Mouse (Mus musculus) liver, embryonic 12.5 days (tissue): ENCODE data around the gene Glt6d1. TPM values are rescaled to one million over a fixed set of nuclear protein-coding genes. Genes with fewer than 3 reads are reported as not detected.

ENCODE experiments used
- ATAC-seq: fragments of 200-750 bp; cut with Nextera tagmentation; 2 replicates; pipeline ENCODE4 v1.8.0; 2017; ENCODE audit warnings: moderate number of reproducible peaks, mild to moderate bottlenecking, moderate library complexity
- H3K27ac ChIP-seq: fragments of 300-500 bp; sonication (generic); 2 replicates; pipeline ENCODE4 v1.5.1; 2016; ENCODE audit warnings: mild to moderate bottlenecking
- H3K27me3 ChIP-seq: fragments of 300-500 bp; sonication (generic); replicated peaks from 2 replicates; pipeline ENCODE4 v1.6.1; 2016; ENCODE audit warnings: mild to moderate bottlenecking, moderate library complexity
- H3K36me3 ChIP-seq: fragments of 300-500 bp; sonication (generic); 2 replicates; pipeline ENCODE4 v1.6.1; 2016; ENCODE audit warnings: mild to moderate bottlenecking, moderate library complexity
- H3K4me1 ChIP-seq: fragments of 300-500 bp; sonication (generic); 2 replicates; pipeline ENCODE4 v1.6.1; 2016
- H3K4me2 ChIP-seq: fragments of 300-500 bp; sonication (generic); 2 replicates; pipeline ENCODE4 v1.6.1; 2016; ENCODE audit warnings: mild to moderate bottlenecking, moderate library complexity
- H3K4me3 ChIP-seq: fragments of 300-500 bp; sonication (generic); 2 replicates; pipeline ENCODE4 v1.5.1; 2016; ENCODE audit warnings: mild to moderate bottlenecking, moderate library complexity
- H3K9ac ChIP-seq: fragments of 300-500 bp; sonication (generic); 2 replicates; pipeline ENCODE4 v1.6.1; 2016; ENCODE audit warnings: mild to moderate bottlenecking, moderate library complexity
- H3K9me3 ChIP-seq: fragments of 300-500 bp; sonication (generic); replicated peaks from 2 replicates; pipeline ENCODE4 v1.6.1; 2016; ENCODE audit warnings: mild to moderate bottlenecking, moderate library complexity
- WGBS: fragments of 180-500 bp; shearing (Covaris S2); methylation state at CpG from one replicate; pipeline ENCODE4 v1.1.7; 2016; ENCODE audit not compliant: insufficient replicate concordance; 5-methylcytosine and 5-hydroxymethylcytosine counted together
- polyA plus RNA-seq: library from polyadenylated mRNA; unstranded; fragments of >200 nt; fragmentation: Nextera tagmentation; extraction: Ambion mirVana; gene quantifications from 2 replicates; pipeline ENCODE4 v1.2.1, GENCODE M21; 2016

The Glt6d1 gene
- polyA plus RNA-seq, 1 experiment from 2014 or later: not detected

DNA sequence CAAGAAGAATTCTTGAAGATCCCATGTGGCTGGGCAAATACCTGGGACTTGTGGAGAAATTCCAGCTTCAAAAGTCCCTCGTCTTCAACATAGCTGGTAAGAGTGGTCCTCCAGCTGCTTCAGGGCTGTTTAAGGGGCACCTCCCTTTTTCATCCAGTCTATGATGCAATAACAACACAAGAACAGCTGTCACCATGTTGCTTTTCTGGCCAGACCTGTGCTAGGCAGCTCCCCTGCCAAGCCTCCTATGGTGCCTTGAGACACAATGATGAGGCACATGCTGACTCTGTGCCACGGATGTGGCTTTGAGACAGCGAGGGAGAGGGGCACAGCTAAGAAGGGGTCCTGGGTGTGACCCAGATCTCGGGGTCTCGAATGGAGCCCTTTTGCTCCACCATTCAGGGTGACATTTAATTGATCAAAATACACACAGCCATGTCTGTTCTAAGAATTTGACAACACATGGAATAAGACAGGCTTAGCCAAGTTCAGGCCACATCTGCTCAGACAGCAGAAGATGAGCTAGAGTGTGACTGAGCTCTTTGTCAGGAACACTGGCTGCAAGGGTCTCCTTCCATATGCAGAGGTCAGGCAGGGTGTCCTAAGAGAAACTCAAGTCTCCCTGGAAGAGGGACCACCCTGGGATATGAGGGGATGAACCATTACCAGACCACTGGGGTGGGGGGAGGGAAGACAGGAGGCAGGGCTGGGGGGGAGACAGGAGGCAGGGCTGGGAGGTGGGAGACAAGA, 29.9 kb downstream of the Glt6d1 start:
- no peaks in the 10 kb centered on the region for H3K9me3 ChIP-seq
- no peak overlapping the region for H3K4me2 ChIP-seq
- no peak overlapping the region for H3K4me3 ChIP-seq
- H3K9ac ChIP-seq: no peak overlapping the region
- H3K36me3 ChIP-seq: no peaks in the 10 kb centered on the region
- peaks cover 38% of the 10 kb centered on the region for H3K4me1 ChIP-seq
- no peak for ATAC-seq
- H3K27ac ChIP-seq: no peak overlapping the region
- H3K27me3 ChIP-seq: peaks cover 5% of the 10 kb centered on the region; the same call in 1 of the 2 replicates
- WGBS: 55% methylated on average over 5 of the region's 5 CpGs

DNA sequence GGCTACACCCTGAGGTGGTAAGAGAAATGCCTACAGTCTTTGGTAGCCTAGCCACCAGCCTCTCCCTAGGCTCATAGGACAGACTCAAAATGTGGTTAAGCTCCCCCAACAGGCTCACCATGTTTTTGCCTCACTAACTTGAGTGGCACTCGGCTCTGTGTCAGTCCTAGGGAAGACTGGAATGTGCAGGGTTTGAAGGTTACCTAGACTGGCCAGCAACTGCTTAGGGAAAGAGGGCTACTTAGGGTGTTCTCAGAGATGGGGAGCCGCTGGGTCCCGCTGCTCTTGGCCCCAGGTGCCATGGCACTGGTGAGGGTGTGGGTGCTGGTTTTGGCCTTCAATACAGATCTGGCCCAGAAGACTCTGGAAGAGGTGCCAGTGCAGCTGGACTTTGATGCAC, 33.7 kb downstream of the Glt6d1 start, which contains the start of gene Gm13539:
Gene Gm13539 (plus strand): TSS at position 301 of the 400 bp plus-strand sequence.
- H3K27ac ChIP-seq: no peak within 1 kb of the TSS
- no peak for ATAC-seq
- H3K27me3 ChIP-seq: peaks cover 5% of the 10 kb centered on the region; the same call in 1 of the 2 replicates
- 69% methylated on average over 3 of the region's 3 CpGs for WGBS
- no peak within 1 kb of the TSS for H3K9ac ChIP-seq
- peaks cover 7% of the 10 kb centered on the region for H3K4me1 ChIP-seq
- H3K4me2 ChIP-seq: no peak within 1 kb of the TSS
- no peaks in the 10 kb centered on the region for H3K9me3 ChIP-seq
- no peaks in the 10 kb centered on the region for H3K36me3 ChIP-seq
- no peak within 1 kb of the TSS for H3K4me3 ChIP-seq

DNA sequence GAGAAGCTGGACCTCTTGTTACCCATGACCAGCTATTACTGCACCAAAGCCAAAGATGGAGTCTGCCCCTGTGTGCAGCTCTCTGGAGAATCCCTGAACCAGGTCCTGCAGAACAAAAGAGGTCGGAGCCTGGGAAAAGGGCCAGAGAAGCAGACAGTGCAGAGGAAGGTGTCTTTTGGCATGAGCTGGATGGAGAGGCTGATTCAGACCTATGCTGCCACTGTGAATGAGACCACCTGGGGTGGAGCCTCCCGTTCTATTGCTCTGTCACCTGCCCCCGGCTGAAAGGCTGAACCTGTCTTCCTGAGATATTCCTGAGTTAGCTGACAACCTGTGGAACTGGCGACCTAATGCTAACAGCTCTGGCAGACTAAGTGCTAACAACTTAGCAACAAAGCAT, 34.7 kb downstream of the Glt6d1 start:
- Histone ChIP-seq H3K9ac (no peak overlapping the region), H3K4me1 (no peaks in the 10 kb centered on the region), H3K4me3 (no peak overlapping the region), H3K27me3 (peaks cover 5% of the 10 kb centered on the region; the same call in 1 of the 2 replicates), H3K36me3 (no peaks in the 10 kb centered on the region), H3K27ac (no peak overlapping the region), H3K4me2 (no peak overlapping the region), H3K9me3 (no peaks in the 10 kb centered on the region)
- WGBS: 40% methylated on average over 4 of the region's 4 CpGs
- no peak for ATAC-seq

DNA sequence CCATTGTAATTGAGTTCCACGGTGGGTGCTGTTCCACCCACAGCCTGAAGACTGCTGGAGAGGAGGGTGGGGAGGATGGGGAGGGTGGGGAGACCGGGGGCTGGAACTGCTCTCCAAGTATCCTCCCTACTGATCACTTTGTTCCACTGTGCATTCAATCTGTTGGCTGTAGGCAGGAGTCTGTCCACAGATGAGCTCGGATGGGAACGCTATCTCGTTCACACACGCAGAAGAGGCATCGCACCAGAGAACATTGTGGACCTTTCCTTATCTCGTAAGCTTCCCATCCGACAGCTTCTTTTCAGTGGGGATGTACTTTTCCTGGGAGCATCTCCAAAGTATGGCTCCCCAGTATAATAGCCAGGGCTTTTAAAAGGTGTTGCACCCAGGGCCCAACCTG, 36.6 kb downstream of the Glt6d1 start:
- no peak overlapping the region for H3K4me2 ChIP-seq
- H3K36me3 ChIP-seq: no peaks in the 10 kb centered on the region
- no peaks in the 10 kb centered on the region; the same call in 1 of the 2 replicates for H3K27me3 ChIP-seq
- no peaks in the 10 kb centered on the region for H3K9me3 ChIP-seq
- H3K9ac ChIP-seq: no peak overlapping the region
- H3K4me1 ChIP-seq: no peaks in the 10 kb centered on the region
- 62% methylated on average over 9 of the region's 9 CpGs for WGBS
- H3K4me3 ChIP-seq: no peak overlapping the region
- no peak for ATAC-seq
- H3K27ac ChIP-seq: no peak overlapping the region

DNA sequence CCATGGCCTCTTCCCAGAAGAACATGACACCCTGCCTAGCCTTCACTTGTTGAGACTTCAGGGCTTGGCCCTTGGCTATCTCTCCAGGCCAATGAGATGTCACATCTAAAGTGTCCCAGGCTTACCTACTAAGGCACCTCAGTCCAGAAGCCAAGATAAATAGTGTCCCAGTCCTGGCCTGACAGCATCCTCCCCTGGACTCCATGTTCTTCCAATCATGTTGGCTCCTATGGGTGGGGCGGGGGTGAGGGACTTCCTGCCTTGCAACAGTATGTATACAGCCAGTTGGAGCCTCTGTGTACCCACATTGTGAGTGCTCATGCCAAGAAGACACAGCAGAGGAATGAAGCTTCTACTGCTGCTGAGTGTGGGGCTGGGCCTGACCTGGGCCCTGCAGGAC, 38.9 kb downstream of the Glt6d1 start, which contains the start of gene Lcn11:
Gene Lcn11 (plus strand): TSS at position 301 of the 400 bp plus-strand sequence.
- Histone ChIP-seq H3K4me1 (no peaks in the 10 kb centered on the region), H3K9me3 (no peaks in the 10 kb centered on the region), H3K4me3 (no peak within 1 kb of the TSS), H3K27me3 (no peaks in the 10 kb centered on the region; the same call in 1 of the 2 replicates), H3K27ac (no peak within 1 kb of the TSS), H3K9ac (no peak within 1 kb of the TSS), H3K4me2 (no peak within 1 kb of the TSS), H3K36me3 (no peaks in the 10 kb centered on the region)
- ATAC-seq: no peak
- 74% methylated on average over 1 of the region's 1 CpGs for WGBS

DNA sequence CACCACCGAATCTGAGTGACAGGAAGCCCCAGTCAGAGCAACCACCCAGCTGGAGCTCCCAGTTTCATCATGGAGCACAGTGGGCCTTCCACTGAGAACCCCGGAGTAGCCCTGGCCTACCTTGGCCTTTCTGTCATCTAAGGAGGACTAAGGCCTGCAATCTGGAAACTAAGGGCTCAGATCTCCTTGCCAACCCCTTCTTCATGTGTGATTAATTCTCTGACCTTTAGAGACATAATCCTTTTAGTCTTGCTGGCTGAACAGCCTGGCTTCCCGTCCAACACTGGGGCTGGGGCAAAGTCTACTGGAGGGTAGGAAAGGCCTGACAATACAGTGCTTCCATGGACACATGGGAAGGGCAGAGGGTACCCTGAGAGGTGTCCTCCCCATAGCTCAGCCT, 39.7 kb downstream of the Glt6d1 start:
- WGBS: 52% methylated on average over 3 of the region's 3 CpGs
- ATAC-seq: no peak
- Histone ChIP-seq H3K27ac (no peak overlapping the region), H3K9ac (no peak overlapping the region), H3K4me2 (no peak overlapping the region), H3K36me3 (no peaks in the 10 kb centered on the region), H3K4me1 (no peaks in the 10 kb centered on the region), H3K27me3 (no peaks in the 10 kb centered on the region; the same call in 1 of the 2 replicates), H3K4me3 (no peak overlapping the region), H3K9me3 (no peaks in the 10 kb centered on the region)

DNA sequence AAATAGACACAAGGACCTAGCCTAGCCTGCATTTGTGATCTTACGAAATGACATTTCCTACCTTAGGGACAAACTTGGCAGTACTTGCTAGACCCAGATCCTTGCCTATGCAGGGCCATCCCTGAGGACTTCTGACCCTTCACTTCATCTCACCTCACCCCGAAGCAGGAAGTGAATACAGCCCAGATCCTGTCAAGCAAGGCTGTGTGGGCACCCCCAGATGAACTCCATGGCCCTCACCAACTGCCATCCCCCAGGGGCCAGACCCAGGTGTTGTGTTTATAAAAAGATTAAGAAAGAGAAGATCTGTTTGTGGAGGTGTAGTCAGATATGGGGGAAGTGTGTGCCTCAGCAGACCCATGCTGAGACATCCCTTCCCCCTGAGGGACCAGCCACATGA, 41.0 kb downstream of the Glt6d1 start:
- Histone ChIP-seq H3K9me3 (no peaks in the 10 kb centered on the region), H3K27me3 (no peaks in the 10 kb centered on the region; the same call in 1 of the 2 replicates), H3K4me1 (no peaks in the 10 kb centered on the region), H3K27ac (no peak overlapping the region), H3K4me3 (no peak overlapping the region), H3K9ac (no peak overlapping the region), H3K36me3 (no peaks in the 10 kb centered on the region), H3K4me2 (no peak overlapping the region)
- ATAC-seq: no peak
- WGBS: 46% methylated on average over 2 of the region's 2 CpGs

DNA sequence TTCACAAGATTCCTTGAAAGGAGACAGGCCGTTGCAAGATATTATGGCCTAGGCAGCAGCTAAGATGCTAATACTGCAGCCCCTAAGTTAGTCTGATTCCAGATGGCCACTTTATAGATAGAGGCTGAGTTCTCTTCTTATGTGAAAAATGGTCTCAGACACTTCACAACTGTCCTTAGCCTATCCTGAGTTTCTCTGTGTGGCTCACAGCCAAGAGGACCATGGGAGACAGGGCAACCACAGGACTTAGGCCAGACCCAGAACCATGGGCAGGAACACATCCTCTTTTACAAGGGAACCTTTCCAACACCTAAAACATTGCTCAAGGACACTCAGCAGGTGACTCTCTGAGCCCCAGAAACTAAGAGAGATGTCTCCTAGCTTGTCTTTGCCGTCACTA, 42.1 kb downstream of the Glt6d1 start:
- Histone ChIP-seq H3K9me3 (no peaks in the 10 kb centered on the region), H3K27me3 (no peaks in the 10 kb centered on the region; the same call in 1 of the 2 replicates), H3K36me3 (no peaks in the 10 kb centered on the region), H3K9ac (no peak overlapping the region), H3K4me3 (no peak overlapping the region), H3K27ac (no peak overlapping the region), H3K4me1 (no peaks in the 10 kb centered on the region), H3K4me2 (no peak overlapping the region)
- 71% methylated on average over 2 of the region's 2 CpGs for WGBS
- ATAC-seq: no peak

DNA sequence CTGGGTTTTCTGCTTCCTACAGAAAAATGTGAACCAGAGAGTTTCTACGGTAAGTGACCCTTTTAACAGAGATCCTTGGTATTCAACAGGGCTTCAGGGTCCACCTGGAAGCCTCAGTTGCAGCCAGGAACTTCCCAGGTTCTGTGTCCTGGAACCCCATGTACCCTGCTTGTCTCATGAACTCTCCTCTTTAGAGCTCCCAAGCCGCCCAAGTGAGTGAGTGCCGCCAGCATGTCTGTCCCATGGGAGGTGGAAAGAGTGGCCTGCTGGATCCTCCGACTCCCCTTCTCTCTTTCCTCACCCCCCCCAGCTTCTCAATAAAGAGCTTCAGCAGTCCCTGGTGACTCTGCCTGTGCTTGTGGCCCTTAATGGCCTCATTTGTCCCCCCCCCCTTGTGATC, 47.9 kb downstream of the Glt6d1 start:
- Histone ChIP-seq H3K36me3 (no peaks in the 10 kb centered on the region), H3K4me1 (no peaks in the 10 kb centered on the region), H3K4me2 (no peak overlapping the region), H3K27ac (no peak overlapping the region), H3K9me3 (no peaks in the 10 kb centered on the region), H3K9ac (no peak overlapping the region), H3K4me3 (no peak overlapping the region), H3K27me3 (0 out of 2 replicates have a peak, but pooled peaks cover 2% of the 10 kb centered on the region)
- no peak for ATAC-seq
- WGBS: 75% methylated on average over 4 of the region's 4 CpGs

DNA sequence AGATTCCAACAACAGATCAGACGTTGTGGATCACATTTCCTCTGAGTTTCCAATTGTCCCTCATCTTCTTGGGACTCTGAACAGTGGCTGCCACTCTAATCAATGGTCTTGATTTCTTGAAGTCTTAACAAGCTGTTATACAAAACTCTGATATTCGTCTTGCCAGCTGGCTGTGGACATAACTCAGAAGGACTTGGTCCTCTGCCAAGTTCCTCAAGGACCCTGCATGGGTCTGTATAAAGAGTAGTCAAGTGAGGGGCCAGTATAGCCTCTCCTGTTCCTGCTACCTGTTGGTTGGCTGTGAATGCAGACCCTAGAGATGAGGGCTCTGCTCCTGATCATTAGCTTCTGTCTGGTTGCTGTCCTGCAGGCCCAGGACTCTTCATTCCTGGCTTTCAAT, 50.4 kb downstream of the Glt6d1 start, which contains the start of gene Lcn3:
Gene Lcn3 (plus strand): TSS at position 301 of the 400 bp plus-strand sequence.
- WGBS: 37% methylated on average over 2 of the region's 2 CpGs
- no peak for ATAC-seq
- H3K27ac ChIP-seq: no peak within 1 kb of the TSS
- H3K4me1 ChIP-seq: no peaks in the 10 kb centered on the region
- H3K9me3 ChIP-seq: no peaks in the 10 kb centered on the region
- H3K9ac ChIP-seq: no peak within 1 kb of the TSS
- no peaks in the 10 kb centered on the region for H3K36me3 ChIP-seq
- no peak within 1 kb of the TSS for H3K4me3 ChIP-seq
- 0 out of 2 replicates have a peak, but pooled peaks cover 2% of the 10 kb centered on the region for H3K27me3 ChIP-seq
- no peak within 1 kb of the TSS for H3K4me2 ChIP-seq

DNA sequence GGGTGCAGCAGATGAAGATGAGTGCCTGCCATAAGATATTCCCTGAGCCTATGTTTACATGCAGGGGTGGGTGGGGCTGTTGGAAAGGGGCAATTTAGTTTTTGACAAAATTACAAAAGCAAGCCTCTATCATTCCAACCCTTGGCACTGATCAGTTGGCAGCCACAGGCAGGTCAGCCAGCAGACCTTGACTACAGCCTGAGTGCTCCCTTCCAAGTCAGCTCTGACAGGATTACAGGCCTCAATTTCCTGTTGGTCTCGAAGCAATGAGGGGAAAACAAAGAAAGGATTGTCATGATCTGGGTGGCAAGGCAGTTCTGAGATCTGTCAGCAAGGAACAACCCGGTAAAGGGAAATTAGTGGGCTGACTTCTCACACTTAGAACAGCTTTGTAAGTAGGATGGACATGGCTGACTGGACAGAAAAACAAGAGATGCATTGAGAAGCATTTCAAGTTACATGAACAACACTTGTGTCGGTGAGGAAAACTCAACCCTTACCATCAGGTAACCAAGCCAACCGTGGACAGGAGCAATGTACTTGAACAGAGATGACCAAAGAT, 57.5 kb downstream of the Glt6d1 start:
- H3K4me1 ChIP-seq: no peaks in the 10 kb centered on the region
- H3K9ac ChIP-seq: no peak overlapping the region
- no peak overlapping the region for H3K27ac ChIP-seq
- H3K36me3 ChIP-seq: no peaks in the 10 kb centered on the region
- WGBS: 49% methylated on average over 4 of the region's 4 CpGs
- H3K4me2 ChIP-seq: no peak overlapping the region
- no peak for ATAC-seq
- no peaks in the 10 kb centered on the region for H3K27me3 ChIP-seq
- no peak overlapping the region for H3K4me3 ChIP-seq
- no peaks in the 10 kb centered on the region for H3K9me3 ChIP-seq

DNA sequence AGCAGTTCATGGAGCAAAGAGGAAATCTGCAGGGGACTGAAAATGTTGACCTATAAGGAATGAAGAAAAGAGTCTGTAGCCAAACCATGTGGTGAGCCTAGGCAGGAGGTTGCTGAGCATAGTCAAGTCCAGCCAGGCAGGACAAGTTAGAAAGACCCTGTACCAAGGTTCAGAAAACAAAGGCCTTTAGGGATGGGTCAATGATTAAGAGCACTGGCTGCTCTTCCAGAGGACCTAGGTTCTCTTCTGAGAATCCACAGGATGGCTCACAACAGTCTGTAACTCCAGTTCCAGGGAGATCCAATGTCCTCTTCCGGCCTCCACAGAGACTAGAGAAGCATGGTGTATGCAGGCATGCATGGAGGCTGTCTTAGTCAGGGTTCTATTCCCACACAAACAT, 61.4 kb downstream of the Glt6d1 start:
- 53% methylated on average over 1 of the region's 1 CpGs for WGBS

More for the DNA sequence above, 61.4 kb downstream of the Glt6d1 start:
- H3K36me3 ChIP-seq: no peaks in the 10 kb centered on the region
- H3K27ac ChIP-seq: no peak overlapping the region
- no peaks in the 10 kb centered on the region for H3K9me3 ChIP-seq
- H3K4me3 ChIP-seq: no peak overlapping the region
- H3K4me1 ChIP-seq: no peaks in the 10 kb centered on the region
- H3K9ac ChIP-seq: no peak overlapping the region
- no peak for ATAC-seq
- H3K27me3 ChIP-seq: no peaks in the 10 kb centered on the region
- H3K4me2 ChIP-seq: no peak overlapping the region
